Mouse (Mus musculus) liver, embryonic 15.5 days (tissue): ENCODE data around the gene Usp15. TPM values are rescaled to one million over a fixed set of nuclear protein-coding genes. Genes with fewer than 3 reads are reported as not detected.

Experiments
- ATAC-seq: fragments of 200-750 bp; cut with Nextera tagmentation; 2 replicates; pipeline ENCODE4 v1.8.0; 2017; ENCODE audit warnings: moderate number of reproducible peaks, mild to moderate bottlenecking, moderate library complexity; ENCODE audit not compliant: insufficient read depth
- H3K27ac ChIP-seq: fragments of 300-500 bp; sonication (generic); replicated peaks from 2 replicates; pipeline ENCODE4 v1.5.1; 2015; ENCODE audit warnings: mild to moderate bottlenecking, inconsistent platforms
- H3K27me3 ChIP-seq: fragments of 300-500 bp; sonication (generic); 2 replicates; pipeline ENCODE4 v1.6.1; 2015; ENCODE audit warnings: mild to moderate bottlenecking, inconsistent platforms
- H3K36me3 ChIP-seq: fragments of 300-500 bp; sonication (generic); replicated peaks from 2 replicates; pipeline ENCODE4 v1.6.1; 2015; ENCODE audit warnings: moderate library complexity, mild to moderate bottlenecking, inconsistent platforms
- H3K4me1 ChIP-seq: fragments of 300-500 bp; sonication (generic); replicated peaks from 2 replicates; pipeline ENCODE4 v1.6.1; 2015; ENCODE audit warnings: inconsistent platforms
- H3K4me2 ChIP-seq: fragments of 300-500 bp; sonication (generic); 2 replicates; pipeline ENCODE4 v1.6.1; 2015; ENCODE audit warnings: moderate library complexity, mild to moderate bottlenecking, inconsistent platforms
- H3K4me3 ChIP-seq: fragments of 300-500 bp; sonication (generic); replicated peaks from 2 replicates; pipeline ENCODE4 v1.5.1; 2015; ENCODE audit warnings: mild to moderate bottlenecking, inconsistent platforms
- H3K9ac ChIP-seq: fragments of 300-500 bp; sonication (generic); 2 replicates; pipeline ENCODE4 v1.6.1; 2015; ENCODE audit warnings: moderate library complexity, mild to moderate bottlenecking, inconsistent platforms
- H3K9me3 ChIP-seq: fragments of 300-500 bp; sonication (generic); replicated peaks from 2 replicates; pipeline ENCODE4 v1.6.1; 2016; ENCODE audit warnings: inconsistent platforms
- WGBS: fragments of 180-500 bp; shearing (Covaris S2); methylation state at CpG from one replicate; pipeline ENCODE4 v1.1.7; 2015; ENCODE audit warnings: mixed read lengths; ENCODE audit not compliant: insufficient replicate concordance; 5-methylcytosine and 5-hydroxymethylcytosine counted together
- polyA plus RNA-seq: library from polyadenylated mRNA; unstranded; fragments of >200 nt; fragmentation: Nextera tagmentation; extraction: Ambion mirVana; gene quantifications from 2 replicates; pipeline ENCODE4 v1.2.1, GENCODE M21; 2015

Gene Usp15
- polyA plus RNA-seq, 1 experiment from 2014 or later = 84.9 TPM

- Histone ChIP-seq H3K4me2 (no peak overlapping the region), H3K9ac (no peak overlapping the region), H3K27ac (no peak overlapping the region), H3K4me1 (0 out of 2 replicates have a peak, but pooled peaks cover under 1% of the 10 kb centered on the region), H3K4me3 (no peak overlapping the region), H3K36me3 (no peaks in the 10 kb centered on the region), H3K27me3 (no peaks in the 10 kb centered on the region), H3K9me3 (no peaks in the 10 kb centered on the region)
- no peak for ATAC-seq
- WGBS = 22% methylated on average over 1 of the region's 1 CpGs
Measured at GRCm38 (mm10) chr10:123101303-123101702, 95.5 kb downstream of the Usp15 start.

GRCm38 (mm10) chr10:123100584-123100983 is 96.2 kb downstream of the Usp15 start:
- no peaks in the 10 kb centered on the region for H3K36me3 ChIP-seq
- H3K4me1 ChIP-seq = no peaks in the 10 kb centered on the region
- no peak overlapping the region for H3K4me3 ChIP-seq
- WGBS = 51% methylated on average over 2 of the region's 2 CpGs
- no peaks in the 10 kb centered on the region for H3K27me3 ChIP-seq
- H3K9ac ChIP-seq = no peak overlapping the region
- no peak for ATAC-seq
- no peaks in the 10 kb centered on the region for H3K9me3 ChIP-seq
- no peak overlapping the region for H3K27ac ChIP-seq
- H3K4me2 ChIP-seq = no peak overlapping the region

DNA sequence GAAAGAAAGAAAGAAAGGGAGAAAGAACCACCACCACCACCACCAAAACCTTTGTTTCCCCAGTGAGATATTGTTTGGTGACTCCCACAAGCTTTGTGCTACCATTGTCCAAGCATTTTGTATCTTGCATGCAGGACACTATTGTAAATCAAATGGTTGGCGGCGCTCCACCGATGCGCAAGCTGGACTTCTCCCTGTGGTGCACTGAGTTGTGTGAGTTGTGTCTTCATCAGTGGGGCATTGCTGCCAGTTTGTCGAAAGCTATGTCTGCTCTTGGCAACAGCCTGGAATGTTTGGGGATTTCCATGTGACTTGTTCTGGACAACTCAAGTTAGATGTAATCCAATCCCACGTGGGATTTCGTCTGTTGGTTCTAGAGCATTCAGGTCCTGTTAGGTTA is 102.3 kb downstream of the Usp15 start:
- no peaks in the 10 kb centered on the region for H3K27me3 ChIP-seq
- H3K36me3 ChIP-seq = no peaks in the 10 kb centered on the region
- no peaks in the 10 kb centered on the region for H3K4me1 ChIP-seq
- no peak overlapping the region for H3K9ac ChIP-seq
- no peak overlapping the region for H3K4me2 ChIP-seq
- WGBS = 74% methylated on average over 7 of the region's 7 CpGs
- H3K9me3 ChIP-seq = no peaks in the 10 kb centered on the region
- H3K4me3 ChIP-seq = no peak overlapping the region
- ATAC-seq = no peak
- H3K27ac ChIP-seq = no peak overlapping the region

- no peak overlapping the region for H3K4me2 ChIP-seq
- WGBS = 19% methylated on average over 3 of the region's 3 CpGs
- no peaks in the 10 kb centered on the region for H3K27me3 ChIP-seq
- H3K9ac ChIP-seq = no peak overlapping the region
- H3K27ac ChIP-seq = no peak overlapping the region
- H3K9me3 ChIP-seq = no peaks in the 10 kb centered on the region
- no peaks in the 10 kb centered on the region for H3K4me1 ChIP-seq
- H3K36me3 ChIP-seq = no peaks in the 10 kb centered on the region
- H3K4me3 ChIP-seq = no peak overlapping the region
- no peak for ATAC-seq
Measured at GRCm38 (mm10) chr10:123092577-123092976, 104.2 kb downstream of the Usp15 start.

DNA sequence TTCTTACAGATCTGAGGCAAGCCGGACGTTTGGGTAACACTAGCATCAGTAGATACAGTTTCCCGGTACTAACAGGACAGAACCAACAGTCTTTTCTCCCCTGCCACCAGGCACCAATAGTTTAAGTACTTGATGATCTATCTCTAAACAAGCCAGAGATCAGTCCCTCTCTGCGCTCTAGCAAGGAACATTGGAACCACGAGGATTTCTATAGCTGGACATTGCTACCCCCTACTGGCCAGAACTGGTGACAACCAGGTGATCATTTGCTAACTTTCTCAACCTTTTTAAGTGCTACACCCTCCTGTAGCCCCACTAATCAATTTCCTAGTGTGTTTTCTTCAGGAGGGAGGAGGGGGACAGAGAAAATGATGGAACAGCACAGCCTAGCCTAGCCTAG is 105.1 kb downstream of the Usp15 start:
- Histone ChIP-seq H3K4me3 (no peak overlapping the region), H3K9me3 (no peaks in the 10 kb centered on the region), H3K4me1 (no peaks in the 10 kb centered on the region), H3K27ac (no peak overlapping the region), H3K9ac (no peak overlapping the region), H3K36me3 (no peaks in the 10 kb centered on the region), H3K27me3 (no peaks in the 10 kb centered on the region), H3K4me2 (no peak overlapping the region)
- ATAC-seq = peak; percentile 22; the same call in 1 of the 2 replicates
- 28% methylated on average over 5 of the region's 5 CpGs for WGBS

DNA sequence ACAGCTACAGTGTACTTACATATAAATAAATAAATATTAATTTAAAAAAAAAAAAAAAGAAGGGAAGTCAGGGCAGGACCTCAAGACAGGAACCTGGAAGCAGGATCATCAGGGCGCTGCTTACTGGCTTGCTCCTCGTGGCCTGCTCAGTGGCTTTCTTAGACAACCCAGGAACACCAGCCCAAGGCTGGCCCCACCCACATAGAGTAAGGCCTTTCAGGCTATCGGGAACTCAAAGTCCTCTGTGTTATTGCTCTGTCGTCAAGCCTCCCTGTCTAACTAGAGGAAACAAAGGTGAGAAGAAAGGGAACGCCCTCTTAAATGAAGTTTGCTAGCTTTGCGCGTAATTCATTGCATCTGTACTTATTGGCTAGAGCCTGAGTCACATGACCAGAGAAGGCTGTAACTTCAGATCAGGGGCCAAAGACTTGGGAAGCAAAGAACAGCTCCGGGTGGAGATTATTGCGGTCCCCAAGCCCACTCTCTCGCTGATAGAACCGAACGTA is 107.3 kb downstream of the Usp15 start:
- H3K4me2 ChIP-seq = no peak overlapping the region
- no peak overlapping the region for H3K9ac ChIP-seq
- 75% methylated on average over 12 of the region's 12 CpGs for WGBS
- no peaks in the 10 kb centered on the region for H3K36me3 ChIP-seq
- H3K27ac ChIP-seq = no peak overlapping the region
- no peaks in the 10 kb centered on the region for H3K27me3 ChIP-seq
- no peak for ATAC-seq
- no peak overlapping the region for H3K4me3 ChIP-seq
- H3K9me3 ChIP-seq = no peaks in the 10 kb centered on the region
- no peaks in the 10 kb centered on the region for H3K4me1 ChIP-seq

- Histone ChIP-seq H3K9me3 (no peaks in the 10 kb centered on the region), H3K4me1 (no peaks in the 10 kb centered on the region), H3K9ac (no peak overlapping the region), H3K27me3 (no peaks in the 10 kb centered on the region), H3K4me3 (no peak overlapping the region), H3K4me2 (no peak overlapping the region), H3K36me3 (no peaks in the 10 kb centered on the region), H3K27ac (no peak overlapping the region)
- ATAC-seq = no peak
- WGBS = 60% methylated on average over 2 of the region's 2 CpGs
Measured at GRCm38 (mm10) chr10:123086847-123087246, 109.9 kb downstream of the Usp15 start.

DNA sequence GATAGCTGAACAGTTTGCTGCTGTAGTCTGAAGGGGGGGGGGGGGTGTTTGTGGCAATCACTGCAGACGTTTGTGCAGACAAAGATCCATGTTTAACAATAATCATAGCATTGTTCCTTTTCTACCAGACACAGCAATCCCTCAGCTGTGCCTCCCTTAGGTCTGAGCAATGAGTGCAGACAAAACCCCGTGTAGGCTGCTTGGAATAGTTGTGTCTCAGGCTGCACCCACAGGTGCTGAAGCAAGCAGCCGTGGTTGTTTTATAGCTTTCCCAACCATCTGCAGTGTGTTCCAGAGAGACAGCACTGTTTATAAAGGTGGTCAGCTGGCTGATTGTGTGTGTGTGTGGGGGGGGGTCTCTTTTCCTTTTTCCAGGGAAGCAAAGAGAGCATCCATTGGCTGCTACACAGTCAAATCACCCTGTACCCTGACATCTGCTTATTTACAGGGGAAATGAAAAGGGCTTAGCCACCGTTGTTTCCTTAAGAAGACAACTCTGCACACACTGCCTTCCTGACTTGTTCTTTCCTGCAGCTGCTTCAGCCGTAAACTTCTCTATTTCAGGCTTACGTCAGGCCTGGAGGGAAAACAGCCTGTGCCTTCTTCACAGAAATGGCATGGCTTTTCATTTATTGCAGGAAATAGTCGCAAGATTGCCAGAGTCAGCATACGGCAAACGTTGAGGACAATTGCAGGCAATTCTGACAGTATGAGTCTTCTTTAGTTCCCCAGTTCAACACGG is 111.7 kb downstream of the Usp15 start:
- Histone ChIP-seq H3K4me2 (no peak overlapping the region), H3K4me1 (no peaks in the 10 kb centered on the region), H3K27ac (no peak overlapping the region), H3K4me3 (no peak overlapping the region), H3K27me3 (no peaks in the 10 kb centered on the region), H3K36me3 (no peaks in the 10 kb centered on the region), H3K9ac (no peak overlapping the region), H3K9me3 (no peaks in the 10 kb centered on the region)
- no peak for ATAC-seq
- WGBS = 21% methylated on average over 10 of the region's 10 CpGs

- H3K9ac ChIP-seq = no peak overlapping the region
- no peak overlapping the region for H3K4me2 ChIP-seq
- no peak for ATAC-seq
- no peaks in the 10 kb centered on the region for H3K9me3 ChIP-seq
- H3K27me3 ChIP-seq = no peaks in the 10 kb centered on the region
- no peaks in the 10 kb centered on the region for H3K36me3 ChIP-seq
- WGBS = 62% methylated on average over 9 of the region's 9 CpGs
- H3K4me1 ChIP-seq = no peaks in the 10 kb centered on the region
- no peak overlapping the region for H3K4me3 ChIP-seq
- no peak overlapping the region for H3K27ac ChIP-seq
Measured at GRCm38 (mm10) chr10:123084307-123084706, 112.5 kb downstream of the Usp15 start.

- peak; percentile 99 for ATAC-seq
- Histone ChIP-seq H3K27ac (peak within 1 kb of the TSS; percentile 83), H3K9me3 (no peaks in the 10 kb centered on the region), H3K9ac (peak within 1 kb of the TSS; percentile 87), H3K4me2 (peak within 1 kb of the TSS; percentile 86), H3K4me3 (peak within 1 kb of the TSS; percentile 96), H3K27me3 (no peaks in the 10 kb centered on the region), H3K36me3 (no peaks in the 10 kb centered on the region), H3K4me1 (peaks cover 33% of the 10 kb centered on the region)
- under 1% methylated on average over 58 of the region's 58 CpGs for WGBS
Measured at GRCm38 (mm10) chr10:123076245-123077023, 120.4 kb downstream of the Usp15 start, which contains the start of gene Mon2. Gene Mon2, minus strand, starts transcription at chr10:123076505.

DNA sequence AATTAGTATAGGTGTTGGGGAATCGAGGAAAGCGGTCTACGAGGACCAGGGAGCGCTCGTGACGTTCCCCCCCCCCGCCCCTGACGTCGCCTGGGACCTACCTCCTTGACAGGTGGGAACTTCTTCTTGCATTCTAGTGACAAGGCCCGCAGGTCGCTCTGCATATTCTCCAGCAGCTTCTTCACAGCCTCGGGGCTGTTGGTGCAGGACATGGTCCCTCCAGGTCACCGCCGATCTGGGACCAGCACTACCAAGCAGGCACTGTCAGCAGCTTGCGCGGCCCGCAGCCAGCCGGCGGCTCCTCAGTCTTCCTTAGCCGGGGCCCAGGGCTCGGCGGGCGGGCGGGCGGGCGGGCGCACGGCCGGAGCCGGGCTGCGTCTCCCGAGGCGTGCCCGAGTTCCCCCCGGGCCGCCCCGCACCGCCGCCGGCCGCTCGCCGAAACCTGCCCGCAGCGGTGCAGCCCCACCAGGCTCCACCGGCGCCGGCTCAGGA is 121.0 kb downstream of the Usp15 start:
- ATAC-seq = peak; percentile 79
- Histone ChIP-seq H3K4me3 (peak overlapping the region; percentile 96), H3K9ac (peak overlapping the region; percentile 87), H3K36me3 (no peaks in the 10 kb centered on the region), H3K9me3 (no peaks in the 10 kb centered on the region), H3K4me2 (peak overlapping the region; percentile 86), H3K4me1 (peaks cover 35% of the 10 kb centered on the region), H3K27me3 (no peaks in the 10 kb centered on the region), H3K27ac (peak overlapping the region; percentile 83)
- WGBS = under 1% methylated on average over 43 of the region's 48 CpGs
